Mouse (Mus musculus): ENCODE data around the gene Apom. TPM values are rescaled to one million over a fixed set of nuclear protein-coding genes. Genes with fewer than 3 reads are reported as not detected.
A peak's percentile ranks its signal among the peaks of the same experiment; 100 is the strongest.

Gene Apom
- polyA plus RNA-seq, 1 experiment from 2014 or later: 0.34 TPM

DNA sequence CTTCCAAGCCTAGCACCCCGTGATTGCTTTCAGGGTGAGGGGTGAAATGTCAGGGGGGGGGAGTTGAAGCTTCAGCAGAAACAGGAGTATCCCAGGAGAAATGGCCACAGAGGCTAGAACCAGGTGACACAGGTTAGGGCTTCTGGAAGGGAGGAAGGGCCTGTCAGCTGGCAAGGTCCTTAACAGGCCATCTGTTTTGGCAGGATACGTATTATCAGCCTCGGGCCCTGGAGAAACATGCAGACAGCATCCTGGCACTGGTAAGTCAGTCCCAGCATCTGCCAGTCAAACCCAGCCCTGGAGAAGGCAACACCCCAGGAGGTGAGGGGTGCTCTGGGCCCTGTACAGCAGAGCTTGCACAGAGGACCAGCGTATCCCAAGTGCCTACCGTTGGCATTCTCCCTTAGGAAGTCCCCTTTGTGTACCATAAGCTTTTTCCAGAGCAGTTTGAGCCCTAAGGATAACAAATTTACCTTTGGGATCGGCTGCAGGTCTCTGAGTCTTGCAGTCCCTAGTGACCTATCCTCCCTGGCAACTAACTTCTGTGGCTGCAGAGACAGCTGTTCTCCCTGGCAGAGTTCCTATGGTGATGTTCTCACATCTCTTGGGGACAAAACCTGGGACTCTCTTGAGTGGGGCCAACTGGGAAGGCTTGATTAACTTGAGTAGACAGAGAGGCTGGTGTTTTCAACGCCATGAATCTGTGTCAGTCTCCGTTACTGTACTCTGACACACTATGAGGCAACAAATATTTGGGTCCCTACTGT, 41.5 kb downstream of the Apom start:
- WGBS: 76% methylated on average over 8 of the region's 8 CpGs

DNA sequence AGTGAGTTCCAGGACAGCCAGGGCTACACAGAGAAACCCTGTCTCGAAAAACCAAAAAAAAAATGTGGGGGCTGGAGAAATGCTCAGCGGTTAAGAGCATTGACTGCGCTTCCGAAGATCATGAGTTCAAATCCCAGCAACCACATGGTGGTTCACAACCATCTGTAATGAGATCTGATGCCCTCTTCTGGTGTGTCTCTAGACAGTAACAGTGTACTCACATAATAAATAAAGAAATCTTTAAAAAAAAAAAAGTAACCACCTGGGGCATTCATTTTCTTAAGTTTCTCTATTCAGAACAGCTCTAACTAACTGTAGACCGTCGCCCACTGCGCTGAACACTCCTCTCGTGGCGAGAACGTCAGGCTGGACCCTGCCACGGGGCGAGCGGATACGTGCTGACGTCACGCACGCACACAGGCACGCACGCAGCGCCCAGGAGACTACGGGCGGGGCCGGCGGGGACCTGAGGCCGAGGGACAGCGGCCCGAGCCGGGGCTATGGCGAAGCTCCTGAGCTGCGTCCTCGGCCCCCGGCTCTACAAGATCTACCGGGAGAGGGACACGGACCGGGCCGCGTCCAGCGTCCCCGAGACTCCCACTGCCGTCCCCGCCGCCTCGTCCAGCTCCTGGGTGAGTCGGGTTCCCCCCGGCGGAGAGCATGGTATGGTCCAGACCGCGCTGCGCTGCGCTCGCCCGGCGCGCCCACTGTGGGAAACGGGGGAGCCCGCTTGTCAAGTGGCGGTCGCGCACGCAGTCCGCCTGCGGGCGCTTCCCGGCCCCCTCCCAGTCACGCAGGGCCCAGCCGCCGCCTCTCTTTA, 42.8 kb downstream of the Apom start, which contains the start of gene Abhd16a:
Abhd16a (plus strand) TSS at position 439 of the 820 bp plus-strand sequence.
- Histone ChIP-seq H3K4me3 (ENCODE audit: low read depth, low read length) (peak within 1 kb of the TSS; percentile 54), H3K9me3 (ENCODE audit: control insufficient read depth, low read length) (no peaks in the 10 kb centered on the region), H3K4me2 (replicated peaks; ENCODE audit: low read depth, low read length) (peak within 1 kb of the TSS; percentile 47), H3K27ac (ENCODE audit: low read depth, low read length) (peak within 1 kb of the TSS; percentile 95), H3K27me3 (ENCODE audit: control insufficient read depth, insufficient read depth, low read length) (no peaks in the 10 kb centered on the region), H3K4me1 (replicated peaks; ENCODE audit: control insufficient read depth, insufficient read depth, low read length) (peaks cover 7% of the 10 kb centered on the region; the same call in 1 of the 2 replicates), H3K36me3 (ENCODE audit: control insufficient read depth, insufficient read depth, low read length) (0 out of 2 replicates have a peak, but pooled peaks cover 6% of the 10 kb centered on the region), H3K9ac (ENCODE audit: low read depth, low read length) (peak within 1 kb of the TSS; percentile 83)
- 3% methylated on average over 61 of the region's 67 CpGs for WGBS
- ATAC-seq (ENCODE audit: low FRiP score): peak; percentile 98
- peak; percentile 96 for DNase-seq (ENCODE audit: low spot score)

More for the DNA sequence above, 41.5 kb downstream of the Apom start:
- H3K27me3 ChIP-seq (ENCODE audit: control insufficient read depth, insufficient read depth, low read length): no peaks in the 10 kb centered on the region
- ATAC-seq (ENCODE audit: low FRiP score) (no peak), DNase-seq (ENCODE audit: low spot score) (no peak)
- peaks cover 7% of the 10 kb centered on the region; the same call in 1 of the 2 replicates for H3K4me1 ChIP-seq (replicated peaks; ENCODE audit: control insufficient read depth, insufficient read depth, low read length)
- H3K9ac ChIP-seq (ENCODE audit: low read depth, low read length): peak overlapping the region; percentile 83
- H3K4me2 ChIP-seq (replicated peaks; ENCODE audit: low read depth, low read length): peak overlapping the region; percentile 47
- H3K9me3 ChIP-seq (ENCODE audit: control insufficient read depth, low read length): no peaks in the 10 kb centered on the region
- H3K4me3 ChIP-seq (ENCODE audit: low read depth, low read length): peak overlapping the region; percentile 54
- H3K36me3 ChIP-seq (ENCODE audit: control insufficient read depth, insufficient read depth, low read length): 0 out of 2 replicates have a peak, but pooled peaks cover 6% of the 10 kb centered on the region
- H3K27ac ChIP-seq (ENCODE audit: low read depth, low read length): no peak overlapping the region

DNA sequence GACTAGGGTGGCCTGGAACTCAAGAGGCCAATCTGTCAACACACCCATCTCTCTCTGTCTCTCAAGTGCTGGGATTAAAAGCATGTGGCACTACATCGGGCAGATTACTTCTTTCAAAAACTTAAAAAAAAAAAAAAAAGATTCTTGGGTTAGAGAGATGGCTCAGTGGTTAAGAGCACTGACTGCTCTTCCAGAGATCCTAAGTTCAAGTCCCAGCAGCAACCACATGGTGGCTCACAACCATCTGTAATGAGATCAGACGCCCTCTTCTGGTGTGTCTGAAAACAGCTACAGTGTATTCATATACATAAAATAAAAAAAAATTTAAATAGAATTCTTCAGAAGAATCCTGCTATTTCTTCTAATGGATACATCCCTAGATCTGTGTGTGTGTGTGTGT, 43.7 kb downstream of the Apom start:
- Histone ChIP-seq H3K27ac (ENCODE audit: low read depth, low read length) (no peak overlapping the region), H3K36me3 (ENCODE audit: control insufficient read depth, insufficient read depth, low read length) (0 out of 2 replicates have a peak, but pooled peaks cover 6% of the 10 kb centered on the region), H3K4me1 (replicated peaks; ENCODE audit: control insufficient read depth, insufficient read depth, low read length) (peaks cover 7% of the 10 kb centered on the region; the same call in 1 of the 2 replicates), H3K4me3 (ENCODE audit: low read depth, low read length) (no peak overlapping the region), H3K4me2 (replicated peaks; ENCODE audit: low read depth, low read length) (no peak overlapping the region), H3K27me3 (ENCODE audit: control insufficient read depth, insufficient read depth, low read length) (no peaks in the 10 kb centered on the region), H3K9me3 (ENCODE audit: control insufficient read depth, low read length) (no peaks in the 10 kb centered on the region), H3K9ac (ENCODE audit: low read depth, low read length) (no peak overlapping the region)
- ATAC-seq (ENCODE audit: low FRiP score) (no peak), DNase-seq (ENCODE audit: low spot score) (no peak)
- 64% methylated on average over 2 of the region's 2 CpGs for WGBS

DNA sequence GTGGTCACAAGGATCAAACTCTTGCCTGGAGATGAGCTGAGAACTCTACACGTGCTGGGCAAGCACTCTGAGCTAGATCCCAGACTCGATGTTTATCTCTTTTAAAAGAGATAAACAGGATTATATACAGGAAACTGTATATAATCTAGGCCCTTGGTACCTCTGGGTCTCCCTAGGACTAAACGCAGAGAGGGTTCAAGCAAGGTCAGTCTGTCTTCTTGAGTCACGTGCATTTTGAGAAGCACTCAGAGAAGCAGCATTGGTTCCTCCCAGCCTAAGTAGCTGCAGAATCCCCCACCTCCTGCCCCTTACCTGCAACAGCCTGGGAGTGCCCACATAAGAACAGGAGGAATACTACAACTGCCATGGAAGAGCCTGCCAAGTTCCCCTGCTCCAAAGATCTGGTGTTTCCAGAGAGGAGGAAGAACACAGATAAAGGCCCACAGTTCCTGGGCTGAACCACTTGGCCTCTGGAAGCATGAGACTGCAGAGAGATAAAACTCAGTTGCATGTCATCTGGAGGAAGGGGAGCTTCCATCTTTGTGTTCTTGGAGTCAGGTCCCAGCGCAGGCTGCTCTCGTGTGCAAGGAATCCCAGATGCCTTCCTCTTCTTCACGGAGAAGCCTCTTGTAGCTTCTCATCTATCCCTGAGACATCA, 46.5 kb downstream of the Apom start, which contains the start of gene Ly6g6f:
Ly6g6f (minus strand) TSS at position 403 of the 658 bp plus-strand sequence.
- H3K4me2 ChIP-seq (replicated peaks; ENCODE audit: low read depth, low read length): no peak within 1 kb of the TSS
- H3K27me3 ChIP-seq (ENCODE audit: control insufficient read depth, insufficient read depth, low read length): no peaks in the 10 kb centered on the region
- no peak for ATAC-seq (ENCODE audit: low FRiP score)
- no peak within 1 kb of the TSS for H3K4me3 ChIP-seq (ENCODE audit: low read depth, low read length)
- no peaks in the 10 kb centered on the region for H3K9me3 ChIP-seq (ENCODE audit: control insufficient read depth, low read length)
- H3K27ac ChIP-seq (ENCODE audit: low read depth, low read length): no peak within 1 kb of the TSS
- WGBS: 83% methylated on average over 7 of the region's 7 CpGs
- no peak for DNase-seq (ENCODE audit: low spot score)
- H3K4me1 ChIP-seq (replicated peaks; ENCODE audit: control insufficient read depth, insufficient read depth, low read length): peaks cover 4% of the 10 kb centered on the region; the same call in 1 of the 2 replicates
- no peak within 1 kb of the TSS for H3K9ac ChIP-seq (ENCODE audit: low read depth, low read length)
- H3K36me3 ChIP-seq (ENCODE audit: control insufficient read depth, insufficient read depth, low read length): no peaks in the 10 kb centered on the region

DNA sequence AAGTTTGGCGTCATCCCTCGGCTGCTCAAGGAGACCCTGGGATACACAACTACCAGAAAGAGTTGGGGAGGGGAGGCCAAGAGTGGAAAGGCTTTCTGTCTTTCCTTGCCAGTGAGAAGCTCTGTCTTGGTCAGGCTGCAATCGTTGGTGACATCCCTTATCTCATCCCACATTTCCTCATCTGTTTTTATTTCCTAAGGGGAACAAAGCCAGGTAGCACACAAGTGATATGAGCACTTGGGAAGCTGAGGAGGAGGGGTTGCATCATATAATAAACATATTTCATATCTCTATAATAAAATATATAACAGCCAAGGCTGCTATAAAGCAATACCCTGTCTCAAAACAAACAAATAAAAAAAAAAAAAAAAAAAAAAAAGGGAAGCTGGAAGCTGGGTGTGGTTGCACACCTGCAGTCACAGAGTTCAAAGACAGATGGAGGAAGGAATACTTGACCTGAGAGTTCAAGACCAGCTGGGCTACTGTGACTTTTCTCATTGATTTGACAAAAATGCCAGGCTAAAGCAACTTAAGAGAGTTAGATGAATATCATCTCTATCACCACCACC, 47.8 kb downstream of the Apom start:
- 86% methylated on average over 3 of the region's 3 CpGs for WGBS
- no peaks in the 10 kb centered on the region for H3K36me3 ChIP-seq (ENCODE audit: control insufficient read depth, insufficient read depth, low read length)
- no peak overlapping the region for H3K9ac ChIP-seq (ENCODE audit: low read depth, low read length)
- no peak overlapping the region for H3K4me2 ChIP-seq (replicated peaks; ENCODE audit: low read depth, low read length)
- H3K27ac ChIP-seq (ENCODE audit: low read depth, low read length): no peak overlapping the region
- no peak overlapping the region for H3K4me3 ChIP-seq (ENCODE audit: low read depth, low read length)
- H3K27me3 ChIP-seq (ENCODE audit: control insufficient read depth, insufficient read depth, low read length): no peaks in the 10 kb centered on the region
- H3K9me3 ChIP-seq (ENCODE audit: control insufficient read depth, low read length): no peaks in the 10 kb centered on the region
- no peak for ATAC-seq (ENCODE audit: low FRiP score)
- DNase-seq (ENCODE audit: low spot score): no peak
- no peaks in the 10 kb centered on the region for H3K4me1 ChIP-seq (replicated peaks; ENCODE audit: control insufficient read depth, insufficient read depth, low read length)

DNA sequence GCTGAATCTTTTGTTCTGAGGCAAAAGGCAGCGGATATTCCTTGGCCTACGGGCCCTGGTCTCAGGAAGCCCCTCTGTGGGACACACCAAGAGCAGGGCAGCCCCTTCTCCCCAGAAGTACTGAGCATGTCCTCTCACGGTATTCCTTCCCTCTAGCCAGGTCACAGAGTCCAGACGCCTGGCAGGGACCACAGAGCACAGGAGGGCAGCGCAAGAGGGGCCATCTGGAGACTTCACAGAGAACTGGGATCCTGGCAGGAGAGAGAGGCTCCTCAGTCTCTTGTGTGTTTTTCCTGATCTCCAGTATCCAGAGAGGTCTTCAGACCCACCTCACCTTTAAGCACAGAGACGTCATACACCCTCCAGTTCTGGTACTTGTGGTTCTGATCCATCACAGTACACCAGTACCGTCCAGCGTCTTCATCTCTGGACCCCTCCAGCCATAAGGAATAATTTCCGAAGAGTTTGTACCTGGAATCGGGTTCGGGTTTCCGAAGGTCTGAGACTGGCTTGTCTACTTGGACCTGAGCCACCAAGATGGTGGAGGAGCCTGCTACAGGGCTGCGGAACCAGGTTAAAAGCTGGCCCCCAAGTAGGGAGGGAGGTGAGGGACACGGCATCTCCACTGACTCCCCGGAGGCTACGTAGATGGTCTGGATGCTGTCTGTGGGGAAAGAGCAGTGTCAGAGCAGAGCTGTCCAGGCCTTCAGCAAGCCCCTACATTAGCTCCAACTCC, 48.8 kb downstream of the Apom start:
- Histone ChIP-seq H3K4me1 (replicated peaks; ENCODE audit: control insufficient read depth, insufficient read depth, low read length) (0 out of 2 replicates have a peak, but pooled peaks cover 2% of the 10 kb centered on the region), H3K27me3 (ENCODE audit: control insufficient read depth, insufficient read depth, low read length) (no peaks in the 10 kb centered on the region), H3K27ac (ENCODE audit: low read depth, low read length) (no peak overlapping the region), H3K4me3 (ENCODE audit: low read depth, low read length) (no peak overlapping the region), H3K4me2 (replicated peaks; ENCODE audit: low read depth, low read length) (no peak overlapping the region), H3K9ac (ENCODE audit: low read depth, low read length) (no peak overlapping the region), H3K9me3 (ENCODE audit: control insufficient read depth, low read length) (no peaks in the 10 kb centered on the region), H3K36me3 (ENCODE audit: control insufficient read depth, insufficient read depth, low read length) (no peaks in the 10 kb centered on the region)
- no peak for ATAC-seq (ENCODE audit: low FRiP score)
- no peak for DNase-seq (ENCODE audit: low spot score)
- WGBS: 86% methylated on average over 16 of the region's 16 CpGs

GRCm38 (mm10) chr17:35080710-35081109, 51.1 kb downstream of the Apom start:
- Histone ChIP-seq H3K9me3 (ENCODE audit: control insufficient read depth, low read length) (no peaks in the 10 kb centered on the region), H3K27me3 (ENCODE audit: control insufficient read depth, insufficient read depth, low read length) (no peaks in the 10 kb centered on the region), H3K4me1 (replicated peaks; ENCODE audit: control insufficient read depth, insufficient read depth, low read length) (0 out of 2 replicates have a peak, but pooled peaks cover 7% of the 10 kb centered on the region), H3K36me3 (ENCODE audit: control insufficient read depth, insufficient read depth, low read length) (no peaks in the 10 kb centered on the region), H3K27ac (ENCODE audit: low read depth, low read length) (no peak overlapping the region), H3K4me2 (replicated peaks; ENCODE audit: low read depth, low read length) (no peak overlapping the region), H3K9ac (ENCODE audit: low read depth, low read length) (no peak overlapping the region), H3K4me3 (ENCODE audit: low read depth, low read length) (no peak overlapping the region)
- 62% methylated on average over 4 of the region's 4 CpGs for WGBS
- DNase-seq (ENCODE audit: low spot score): no peak
- no peak for ATAC-seq (ENCODE audit: low FRiP score)
